Mouse (Mus musculus) CH12.LX (cell line): ENCODE measurements at regions not wholly inside any gene's neighbourhood (a gene's known extent, or its start where the extent isn't known, plus 50 kb on each side); places are given as distances from the start of the nearest gene placed in this dataset.

Experiments
- CTCF ChIP-seq, 2 experiments: IDR thresholded peaks in 1 of 2; conservative IDR thresholded peaks in 1 of 2; 2 replicates each; pipeline ENCODE4 v1.5.1; 2011 to 2012; ENCODE audit warnings: low read depth in 2 of 2, low read length in 2 of 2, improper control_type of control experiment in 1 of 2, inconsistent platforms in 1 of 2, mild to moderate bottlenecking in 1 of 2, moderate library complexity in 1 of 2
- MAX ChIP-seq: IDR thresholded peaks from 2 replicates; pipeline ENCODE4 v1.6.1; 2011; ENCODE audit warnings: low read length, improper control_type of control experiment
- POLR2A ChIP-seq: IDR thresholded peaks from 2 replicates; pipeline ENCODE4 v1.6.1; 2011; ENCODE audit warnings: low read depth, mild to moderate bottlenecking, improper control_type of control experiment, low read length
- POLR2AphosphoS2 ChIP-seq: IDR thresholded peaks from 2 replicates; pipeline ENCODE4 v1.6.1; 2011; ENCODE audit warnings: low read depth, low read length, improper control_type of control experiment
- SMC3 ChIP-seq: IDR thresholded peaks from 2 replicates; pipeline ENCODE4 v1.6.1; 2011; ENCODE audit warnings: low read depth, low read length, improper control_type of control experiment
- ZC3H11A ChIP-seq: IDR thresholded peaks from 2 replicates; pipeline ENCODE4 v1.6.1; 2012; ENCODE audit warnings: low read depth, mild to moderate bottlenecking, inconsistent platforms, low read length, improper control_type of control experiment

- TF ChIP-seq POLR2A, result no peak
- no peak for TF ChIP-seq SMC3
- TF ChIP-seq MAX, result no peak
- TF ChIP-seq CTCF (conservative IDR thresholded peaks at IDR 0.05 in 1 of 2, IDR thresholded peaks at IDR 0.05 in 1 of 2; ENCODE audit: low read depth in 2 of 2, low read length in 2 of 2), result no peak
- TF ChIP-seq POLR2AphosphoS2, result no peak
- TF ChIP-seq ZC3H11A, result no peak
These were observed 586.7 kb upstream of the AI429214 start for GRCm38 (mm10) chr8:36406706-36407105.
